Comparison of ENCODE assay signal across 8 mouse cellular contexts in genomic region chr17:64622352-64622886, GRCm38 (mm10). TPM values are rescaled to one million over a fixed set of nuclear protein-coding genes. Genes with fewer than 3 reads are reported as not detected.
A peak's percentile ranks its signal among the peaks of the same experiment; 100 is the strongest.
DNase-seq lines count a peak whose midpoint lies in the region; ATAC-seq and TF ChIP-seq lines count a peak whose summit lies in the region.

No protein-coding gene starts in this region.

- H3K4me2 ChIP-seq in heart, embryonic 16.5 days (ENCODE audit: low read depth, low read length): peak overlapping the region; percentile 31; the same call in 1 of the 2 replicates
- H3K4me2 ChIP-seq in liver, embryonic 14.5 days (ENCODE audit: low read depth): 0 out of 2 replicates have a peak overlapping the region, but pooled peaks have one; percentile 13

- H3K9me3 ChIP-seq in heart, embryonic 16.5 days (replicated peaks; ENCODE audit: control insufficient read depth, low read length): no peaks in the 10 kb centered on the region
- H3K9me3 ChIP-seq in liver, embryonic 14.5 days (ENCODE audit: control insufficient read depth, low read length): no peaks in the 10 kb centered on the region

- no peak overlapping the region for H3K9ac ChIP-seq in heart, embryonic 16.5 days (ENCODE audit: low read length)
- no peak overlapping the region for H3K9ac ChIP-seq in liver, embryonic 14.5 days (replicated peaks)

- 69% methylated on average over 11 of the region's 11 CpGs for WGBS in heart, embryonic 16.5 days
- WGBS in liver, embryonic 14.5 days (ENCODE audit: insufficient replicate concordance): 54% methylated on average over 11 of the region's 11 CpGs

- ATAC-seq in heart, embryonic 16.5 days (replicated peaks; ENCODE audit: extremely low read depth, insufficient read depth, low FRiP score): peak; percentile 63; the same call in 1 of the 2 replicates
- 0 out of 2 replicates have a peak, but pooled peaks have one; percentile 34 for ATAC-seq in liver, embryonic 14.5 days (ENCODE audit: insufficient read depth)

- DNase-seq in layer of hippocampus, adult 2 months (ENCODE audit: low spot score in 2 of 2): no peak
- DNase-seq in layer of hippocampus, adult 9-11 months: no peak
- DNase-seq in liver, embryonic 14.5 days (ENCODE audit: low read depth in 3 of 3, low spot score in 3 of 3): no peak
- peak; percentile 57 for DNase-seq in skeletal muscle tissue, adult 2 months (ENCODE audit: low read depth, low spot score)
- DNase-seq in right cerebral cortex, adult 18-20 months: no peak
- DNase-seq in left cerebral cortex, adult 11 months (ENCODE audit: low spot score): no peak
- no peak for DNase-seq in c-Kit-positive CD71-positive TER-119-positive erythroid progenitor cells, embryonic 14.5 days (ENCODE audit: low spot score)

- TF ChIP-seq EP300 in liver, embryonic 14.5 days (IDR thresholded peaks at IDR 0.05; ENCODE audit: low read depth): no peak

- H3K27ac ChIP-seq in layer of hippocampus, adult 2 months: peak overlapping the region; percentile 53; the same call in 1 of the 2 replicates
- peak overlapping the region; percentile 59 for H3K27ac ChIP-seq in heart, embryonic 16.5 days (ENCODE audit: low read length)
- H3K27ac ChIP-seq in liver, embryonic 14.5 days: no peak overlapping the region

- H3K4me1 ChIP-seq in heart, embryonic 16.5 days (ENCODE audit: control insufficient read depth, insufficient read depth, low read length): peaks cover 18% of the 10 kb centered on the region
- H3K4me1 ChIP-seq in liver, embryonic 14.5 days (replicated peaks; ENCODE audit: control insufficient read depth in 2 of 2, insufficient read depth in 2 of 2, low read length in 1 of 2): peaks cover 4 to 16% of the 10 kb centered on the region in 2 experiments; a peak in 2 of 4 replicates

- peak overlapping the region; percentile 8; the same call in 1 of the 2 replicates for H3K4me3 ChIP-seq in layer of hippocampus, adult 2 months
- no peak overlapping the region for H3K4me3 ChIP-seq in heart, embryonic 16.5 days (ENCODE audit: low read length)
- H3K4me3 ChIP-seq in liver, embryonic 14.5 days (ENCODE audit: insufficient read depth in 1 of 2, low read depth in 2 of 2, low read length in 2 of 2): no peak overlapping the region

- no peaks in the 10 kb centered on the region for H3K27me3 ChIP-seq in heart, embryonic 16.5 days (ENCODE audit: control insufficient read depth, insufficient read depth, low read length)
- no peaks in the 10 kb centered on the region for H3K27me3 ChIP-seq in liver, embryonic 14.5 days (ENCODE audit: control insufficient read depth, insufficient read depth, low read length)

- H3K36me3 ChIP-seq in heart, embryonic 16.5 days (ENCODE audit: control insufficient read depth, insufficient read depth): peaks cover 14% of the 10 kb centered on the region
- no peaks in the 10 kb centered on the region; the same call in 1 of the 2 replicates for H3K36me3 ChIP-seq in liver, embryonic 14.5 days (replicated peaks; ENCODE audit: control insufficient read depth, insufficient read depth, low read depth)

- TF ChIP-seq CTCF in layer of hippocampus, adult 2 months (conservative IDR thresholded peaks at IDR 0.05): peak; percentile 22
- no peak for TF ChIP-seq CTCF in liver, embryonic 14.5 days (IDR thresholded peaks at IDR 0.05; ENCODE audit: low read depth)

RNA-seq across cellular contexts. Expression of gene Man2a1, which starts 21.9 kb away (rescaled TPM):
- 10 to 100 TPM; 14.6 to 16.2 TPM for total RNA-seq in layer of hippocampus, adult 2 months (2021)
- 6.3 and 6.9 TPM in 2 replicates for polyA plus RNA-seq in heart, embryonic 16.5 days (2015; fragmentation: Nextera tagmentation; extraction: Ambion mirVana)
- polyA plus RNA-seq in liver, embryonic 14.5 days (2012; rRNA removed): 7.2 and 9.1 TPM in 2 replicates
- polyA plus RNA-seq in liver, embryonic 14.5 days (2014; fragmentation: Nextera tagmentation; extraction: Ambion mirVana): 3.2 and 3.7 TPM in 2 replicates
